Mouse (Mus musculus) liver, postnatal 0 days (tissue): Measurements from ENCODE around the gene Fosl1.

Experiments
- CTCF ChIP-seq: sonication (generic); IDR thresholded peaks from 2 replicates; pipeline ENCODE4 v1.5.1; 2016; ENCODE audit warnings: antibody characterized with exemption, low read depth
- EP300 ChIP-seq: IDR thresholded peaks from 2 replicates; pipeline ENCODE4 v1.6.1; 2016; ENCODE audit warnings: antibody characterized with exemption, low read depth, mild to moderate bottlenecking

GRCm38 (mm10) chr19:5477668-5478300 lies 30.4 kb downstream of the Fosl1 start:
- TF ChIP-seq CTCF (no peak), EP300 (no peak)
